Mouse (Mus musculus): ENCODE data around the gene Dyx1c1. TPM values are rescaled to one million over a fixed set of nuclear protein-coding genes. Genes with fewer than 3 reads are reported as not detected.

Dyx1c1 gene
- polyA plus RNA-seq, 1 experiment from 2014 or later, result 0.45 TPM

GRCm38 (mm10) chr9:72988706-72989105, 30.1 kb downstream of the Dyx1c1 start:
- no peak for ATAC-seq (replicated peaks; ENCODE audit: extremely low read depth, insufficient read depth, low FRiP score)
- no peaks in the 10 kb centered on the region for H3K36me3 ChIP-seq (ENCODE audit: control insufficient read depth, insufficient read depth)
- no peaks in the 10 kb centered on the region for H3K9me3 ChIP-seq (replicated peaks; ENCODE audit: control insufficient read depth, low read length)
- no peaks in the 10 kb centered on the region for H3K27me3 ChIP-seq (ENCODE audit: control insufficient read depth, insufficient read depth, low read length)
- peaks cover 9% of the 10 kb centered on the region for H3K4me1 ChIP-seq (ENCODE audit: control insufficient read depth, insufficient read depth, low read length)
- no peak overlapping the region for H3K4me2 ChIP-seq (ENCODE audit: low read depth, low read length)
- H3K27ac ChIP-seq (ENCODE audit: low read length), result no peak overlapping the region
- no peak overlapping the region for H3K4me3 ChIP-seq (ENCODE audit: low read length)
- H3K9ac ChIP-seq (ENCODE audit: low read length), result no peak overlapping the region
- 77% methylated on average over 5 of the region's 5 CpGs for WGBS

- Histone ChIP-seq H3K27me3 (ENCODE audit: control insufficient read depth, insufficient read depth, low read length) (no peaks in the 10 kb centered on the region), H3K9ac (ENCODE audit: low read length) (no peak overlapping the region), H3K4me2 (ENCODE audit: low read depth, low read length) (no peak overlapping the region), H3K27ac (ENCODE audit: low read length) (no peak overlapping the region), H3K4me3 (ENCODE audit: low read length) (no peak overlapping the region), H3K9me3 (replicated peaks; ENCODE audit: control insufficient read depth, low read length) (no peaks in the 10 kb centered on the region), H3K36me3 (ENCODE audit: control insufficient read depth, insufficient read depth) (no peaks in the 10 kb centered on the region), H3K4me1 (ENCODE audit: control insufficient read depth, insufficient read depth, low read length) (peaks cover 3% of the 10 kb centered on the region)
- 92% methylated on average over 2 of the region's 2 CpGs for WGBS
- ATAC-seq (replicated peaks; ENCODE audit: extremely low read depth, insufficient read depth, low FRiP score), result no peak
Measured at GRCm38 (mm10) chr9:72991420-72991819, 32.8 kb downstream of the Dyx1c1 start.

GRCm38 (mm10) chr9:72992576-72992975, 34.0 kb downstream of the Dyx1c1 start:
- Histone ChIP-seq H3K27me3 (ENCODE audit: control insufficient read depth, insufficient read depth, low read length) (no peaks in the 10 kb centered on the region), H3K36me3 (ENCODE audit: control insufficient read depth, insufficient read depth) (no peaks in the 10 kb centered on the region), H3K4me2 (ENCODE audit: low read depth, low read length) (no peak overlapping the region), H3K9me3 (replicated peaks; ENCODE audit: control insufficient read depth, low read length) (no peaks in the 10 kb centered on the region), H3K27ac (ENCODE audit: low read length) (no peak overlapping the region), H3K4me1 (ENCODE audit: control insufficient read depth, insufficient read depth, low read length) (peaks cover 3% of the 10 kb centered on the region), H3K4me3 (ENCODE audit: low read length) (no peak overlapping the region), H3K9ac (ENCODE audit: low read length) (no peak overlapping the region)
- ATAC-seq (replicated peaks; ENCODE audit: extremely low read depth, insufficient read depth, low FRiP score), result no peak
- 85% methylated on average over 5 of the region's 5 CpGs for WGBS

GRCm38 (mm10) chr9:72996167-72996566, 37.6 kb downstream of the Dyx1c1 start:
- Histone ChIP-seq H3K9ac (ENCODE audit: low read length) (no peak overlapping the region), H3K4me3 (ENCODE audit: low read length) (no peak overlapping the region), H3K4me2 (ENCODE audit: low read depth, low read length) (no peak overlapping the region), H3K27ac (ENCODE audit: low read length) (no peak overlapping the region), H3K36me3 (ENCODE audit: control insufficient read depth, insufficient read depth) (0 out of 2 replicates have a peak, but pooled peaks cover 4% of the 10 kb centered on the region), H3K27me3 (ENCODE audit: control insufficient read depth, insufficient read depth, low read length) (no peaks in the 10 kb centered on the region), H3K9me3 (replicated peaks; ENCODE audit: control insufficient read depth, low read length) (no peaks in the 10 kb centered on the region), H3K4me1 (ENCODE audit: control insufficient read depth, insufficient read depth, low read length) (peaks cover 3% of the 10 kb centered on the region)
- ATAC-seq (replicated peaks; ENCODE audit: extremely low read depth, insufficient read depth, low FRiP score), result no peak

- no peak overlapping the region for H3K4me2 ChIP-seq (ENCODE audit: low read depth, low read length)
- H3K4me1 ChIP-seq (ENCODE audit: control insufficient read depth, insufficient read depth, low read length), result peaks cover 3% of the 10 kb centered on the region
- no peak overlapping the region for H3K4me3 ChIP-seq (ENCODE audit: low read length)
- 65% methylated on average over 7 of the region's 7 CpGs for WGBS
- ATAC-seq (replicated peaks; ENCODE audit: extremely low read depth, insufficient read depth, low FRiP score), result no peak
- H3K27ac ChIP-seq (ENCODE audit: low read length), result no peak overlapping the region
- peaks cover 4% of the 10 kb centered on the region; the same call in 1 of the 2 replicates for H3K36me3 ChIP-seq (ENCODE audit: control insufficient read depth, insufficient read depth)
- no peaks in the 10 kb centered on the region for H3K27me3 ChIP-seq (ENCODE audit: control insufficient read depth, insufficient read depth, low read length)
- no peak overlapping the region for H3K9ac ChIP-seq (ENCODE audit: low read length)
- no peaks in the 10 kb centered on the region for H3K9me3 ChIP-seq (replicated peaks; ENCODE audit: control insufficient read depth, low read length)
Measured at GRCm38 (mm10) chr9:72996806-72997205, 38.2 kb downstream of the Dyx1c1 start.

- H3K9ac ChIP-seq (ENCODE audit: low read length), result no peak overlapping the region
- H3K4me2 ChIP-seq (ENCODE audit: low read depth, low read length), result no peak overlapping the region
- no peak for ATAC-seq (replicated peaks; ENCODE audit: extremely low read depth, insufficient read depth, low FRiP score)
- peaks cover 3% of the 10 kb centered on the region for H3K4me1 ChIP-seq (ENCODE audit: control insufficient read depth, insufficient read depth, low read length)
- no peak overlapping the region for H3K27ac ChIP-seq (ENCODE audit: low read length)
- no peaks in the 10 kb centered on the region for H3K27me3 ChIP-seq (ENCODE audit: control insufficient read depth, insufficient read depth, low read length)
- H3K4me3 ChIP-seq (ENCODE audit: low read length), result no peak overlapping the region
- H3K36me3 ChIP-seq (ENCODE audit: control insufficient read depth, insufficient read depth), result peaks cover 9% of the 10 kb centered on the region; the same call in 1 of the 2 replicates
- 66% methylated on average over 2 of the region's 2 CpGs for WGBS
- no peaks in the 10 kb centered on the region for H3K9me3 ChIP-seq (replicated peaks; ENCODE audit: control insufficient read depth, low read length)
Measured at GRCm38 (mm10) chr9:73000487-73000886, 41.9 kb downstream of the Dyx1c1 start.

GRCm38 (mm10) chr9:73001314-73002011, 42.9 kb downstream of the Dyx1c1 start:
- no peaks in the 10 kb centered on the region for H3K4me1 ChIP-seq (ENCODE audit: control insufficient read depth, insufficient read depth, low read length)
- H3K9me3 ChIP-seq (replicated peaks; ENCODE audit: control insufficient read depth, low read length), result no peaks in the 10 kb centered on the region
- no peak overlapping the region for H3K4me3 ChIP-seq (ENCODE audit: low read length)
- H3K36me3 ChIP-seq (ENCODE audit: control insufficient read depth, insufficient read depth), result peaks cover 17% of the 10 kb centered on the region
- no peak overlapping the region for H3K27ac ChIP-seq (ENCODE audit: low read length)
- 82% methylated on average over 13 of the region's 13 CpGs for WGBS
- no peak overlapping the region for H3K9ac ChIP-seq (ENCODE audit: low read length)
- H3K4me2 ChIP-seq (ENCODE audit: low read depth, low read length), result no peak overlapping the region
- no peaks in the 10 kb centered on the region for H3K27me3 ChIP-seq (ENCODE audit: control insufficient read depth, insufficient read depth, low read length)
- no peak for ATAC-seq (replicated peaks; ENCODE audit: extremely low read depth, insufficient read depth, low FRiP score)

DNA sequence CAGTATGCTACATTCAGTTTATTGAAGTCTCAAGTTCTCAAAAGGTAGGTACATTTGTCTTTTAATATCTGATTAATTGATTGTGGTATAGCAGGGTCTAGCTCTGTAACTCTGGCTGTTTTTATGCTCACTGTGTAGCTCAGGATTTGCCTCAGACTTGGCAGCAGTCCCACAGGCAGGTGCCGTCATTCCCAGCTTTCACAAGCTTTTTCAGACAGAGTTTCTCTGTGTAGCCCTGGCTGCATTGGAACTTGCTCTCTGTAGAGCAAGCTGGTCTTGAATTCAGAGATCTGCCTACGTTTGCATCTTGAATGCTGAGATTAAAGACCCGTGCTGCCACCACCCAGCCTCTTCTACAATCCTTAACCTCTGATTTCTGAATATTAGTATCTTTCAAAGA, 43.6 kb downstream of the Dyx1c1 start:
- H3K4me1 ChIP-seq (ENCODE audit: control insufficient read depth, insufficient read depth, low read length), result no peaks in the 10 kb centered on the region

DNA sequence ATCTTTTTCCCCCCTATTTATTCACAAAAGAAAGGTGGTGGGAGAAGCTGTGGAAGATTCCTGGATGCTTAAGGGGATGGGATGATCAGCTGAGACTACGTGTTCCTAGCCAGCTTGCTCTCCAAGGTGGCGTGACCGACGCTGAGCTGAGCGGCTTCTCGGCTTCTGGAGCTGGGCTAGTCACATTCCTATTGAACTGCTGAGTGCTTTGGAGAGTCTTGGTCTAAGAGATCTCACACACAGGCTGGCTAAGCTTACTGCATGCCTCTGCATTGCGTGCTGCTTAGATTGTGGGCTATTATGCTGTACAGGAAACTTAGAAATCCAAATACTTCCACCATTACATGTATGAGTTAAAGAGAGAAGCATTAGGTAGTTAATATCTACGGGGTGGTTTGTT, 45.5 kb downstream of the Dyx1c1 start:
- no peaks in the 10 kb centered on the region for H3K9me3 ChIP-seq (replicated peaks; ENCODE audit: control insufficient read depth, low read length)
- no peak for ATAC-seq (replicated peaks; ENCODE audit: extremely low read depth, insufficient read depth, low FRiP score)
- H3K27me3 ChIP-seq (ENCODE audit: control insufficient read depth, insufficient read depth, low read length), result no peaks in the 10 kb centered on the region
- WGBS, result 78% methylated on average over 8 of the region's 8 CpGs
- no peak overlapping the region for H3K27ac ChIP-seq (ENCODE audit: low read length)
- no peak overlapping the region for H3K4me2 ChIP-seq (ENCODE audit: low read depth, low read length)
- H3K9ac ChIP-seq (ENCODE audit: low read length), result no peak overlapping the region
- H3K4me3 ChIP-seq (ENCODE audit: low read length), result no peak overlapping the region
- no peaks in the 10 kb centered on the region for H3K4me1 ChIP-seq (ENCODE audit: control insufficient read depth, insufficient read depth, low read length)
- H3K36me3 ChIP-seq (ENCODE audit: control insufficient read depth, insufficient read depth), result peaks cover 17% of the 10 kb centered on the region

More for the DNA sequence above, 43.6 kb downstream of the Dyx1c1 start:
- H3K9ac ChIP-seq (ENCODE audit: low read length), result no peak overlapping the region
- no peak overlapping the region for H3K4me3 ChIP-seq (ENCODE audit: low read length)
- 65% methylated on average over 3 of the region's 3 CpGs for WGBS
- no peaks in the 10 kb centered on the region for H3K9me3 ChIP-seq (replicated peaks; ENCODE audit: control insufficient read depth, low read length)
- no peak overlapping the region for H3K4me2 ChIP-seq (ENCODE audit: low read depth, low read length)
- no peak overlapping the region for H3K27ac ChIP-seq (ENCODE audit: low read length)
- no peaks in the 10 kb centered on the region for H3K27me3 ChIP-seq (ENCODE audit: control insufficient read depth, insufficient read depth, low read length)
- H3K36me3 ChIP-seq (ENCODE audit: control insufficient read depth, insufficient read depth), result peaks cover 17% of the 10 kb centered on the region
- no peak for ATAC-seq (replicated peaks; ENCODE audit: extremely low read depth, insufficient read depth, low FRiP score)

Measured in heart, embryonic 16.5 days (tissue).